Mouse (Mus musculus): ENCODE results near the gene Cacna1s. TPM values are rescaled to one million over a fixed set of nuclear protein-coding genes. Genes with fewer than 3 reads are reported as not detected.

Cacna1s gene
- total RNA-seq, 1 experiment, result 15.8 TPM

DNA sequence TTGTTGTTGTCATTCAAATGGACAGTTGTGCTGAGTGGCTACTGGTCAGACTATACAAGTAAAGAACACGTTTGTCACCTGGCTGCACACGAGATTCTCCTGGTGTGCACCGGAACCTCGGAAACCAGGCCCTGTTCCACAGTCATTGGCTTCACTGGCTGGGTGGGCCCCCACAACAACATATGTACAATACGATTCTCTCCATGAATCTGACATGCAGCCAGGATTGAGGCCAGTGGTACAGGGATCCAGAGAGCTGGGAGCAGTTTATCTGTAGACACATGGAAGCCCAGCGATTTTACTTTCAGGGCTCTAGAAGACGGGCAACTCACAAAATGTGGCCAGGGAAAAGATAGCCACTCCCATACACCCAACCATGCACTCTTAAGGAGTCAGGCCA, 51.1 kb downstream of the Cacna1s start:
- no peak overlapping the region for H3K27ac ChIP-seq (ENCODE audit: insufficient read depth, low read depth, low read length, poor library complexity, severe bottlenecking)
- in situ Hi-C loops (cut with MboI; ENCODE audit: low sequenced_read_pairs in 2 of 2, unreplicated experiment in 2 of 2), result no loop called here
- no peak overlapping the region for H3K4me3 ChIP-seq (ENCODE audit: insufficient read depth in 1 of 2, low read depth in 1 of 2, low read length in 2 of 2, poor library complexity in 1 of 2, severe bottlenecking in 1 of 2)
- H3K9me3 ChIP-seq (ENCODE audit: control insufficient read depth, insufficient read depth, low read depth, low read length), result no peaks in the 10 kb centered on the region
- no peak overlapping the region for H3K9ac ChIP-seq (ENCODE audit: insufficient read depth, low read depth, low read length, poor library complexity, severe bottlenecking)
- DNase-seq (ENCODE audit: low read depth, low spot score), result no peak
- no peaks in the 10 kb centered on the region for H3K36me3 ChIP-seq (ENCODE audit: control insufficient read depth, insufficient read depth, low read length, poor library complexity, severe bottlenecking)
- H3K4me1 ChIP-seq (ENCODE audit: control insufficient read depth in 2 of 2, insufficient read depth in 2 of 2, low read length in 2 of 2, poor library complexity in 1 of 2), result peaks cover 0 to 6% of the 10 kb centered on the region in 2 experiments; a peak in 1 of 4 replicates
- TF ChIP-seq HCFC1 (IDR thresholded peaks at IDR 0.05; ENCODE audit: borderline replicate concordance, insufficient read depth, low read length), result no peak
- TF ChIP-seq ZNF384 (IDR thresholded peaks at IDR 0.05; ENCODE audit: low read depth, low read length), result no peak
- no peak for TF ChIP-seq ZC3H11A (IDR thresholded peaks at IDR 0.05; ENCODE audit: borderline replicate concordance, low read depth, low read length)
- no peak for TF ChIP-seq MAFK (IDR thresholded peaks at IDR 0.05; ENCODE audit: insufficient read depth, low read depth, low read length)
- no peak for TF ChIP-seq CHD2 (IDR thresholded peaks at IDR 0.05; ENCODE audit: low read depth, low read length)

DNA sequence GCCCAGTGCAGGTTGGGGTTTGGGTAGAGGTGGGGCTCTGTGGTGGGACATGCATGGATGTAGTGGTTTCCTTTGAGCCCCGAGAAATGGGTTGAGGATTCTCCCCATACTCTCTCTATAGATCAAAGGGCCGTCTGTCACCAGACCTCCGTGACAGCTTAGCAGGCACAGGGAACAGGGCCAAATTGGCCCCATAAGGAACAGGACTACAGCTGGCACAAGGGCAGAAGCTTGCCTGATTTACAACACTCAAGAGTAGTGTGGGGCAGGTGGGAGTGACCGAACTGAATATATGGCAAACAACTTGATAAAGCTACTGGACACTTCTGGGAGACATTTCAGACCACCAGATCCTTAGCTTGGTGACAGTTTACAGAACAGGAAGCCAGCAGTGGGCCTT, 52.2 kb downstream of the Cacna1s start:
- in situ Hi-C loops (cut with MboI; ENCODE audit: low sequenced_read_pairs in 2 of 2, unreplicated experiment in 2 of 2), result no loop called here
- no peak overlapping the region for H3K27ac ChIP-seq (ENCODE audit: insufficient read depth, low read depth, low read length, poor library complexity, severe bottlenecking)
- H3K4me1 ChIP-seq (ENCODE audit: control insufficient read depth in 2 of 2, insufficient read depth in 2 of 2, low read length in 2 of 2, poor library complexity in 1 of 2), result peaks cover 0 to 6% of the 10 kb centered on the region in 2 experiments; a peak in 1 of 4 replicates
- H3K4me3 ChIP-seq (ENCODE audit: insufficient read depth in 1 of 2, low read depth in 1 of 2, low read length in 2 of 2, poor library complexity in 1 of 2, severe bottlenecking in 1 of 2), result no peak overlapping the region
- H3K36me3 ChIP-seq (ENCODE audit: control insufficient read depth, insufficient read depth, low read length, poor library complexity, severe bottlenecking), result no peaks in the 10 kb centered on the region
- DNase-seq (ENCODE audit: low read depth, low spot score), result no peak
- TF ChIP-seq HCFC1 (IDR thresholded peaks at IDR 0.05; ENCODE audit: borderline replicate concordance, insufficient read depth, low read length) (no peak), MAFK (IDR thresholded peaks at IDR 0.05; ENCODE audit: insufficient read depth, low read depth, low read length) (no peak), CHD2 (IDR thresholded peaks at IDR 0.05; ENCODE audit: low read depth, low read length) (no peak), ZC3H11A (IDR thresholded peaks at IDR 0.05; ENCODE audit: borderline replicate concordance, low read depth, low read length) (no peak), ZNF384 (IDR thresholded peaks at IDR 0.05; ENCODE audit: low read depth, low read length) (no peak)
- no peak overlapping the region for H3K9ac ChIP-seq (ENCODE audit: insufficient read depth, low read depth, low read length, poor library complexity, severe bottlenecking)
- no peaks in the 10 kb centered on the region for H3K9me3 ChIP-seq (ENCODE audit: control insufficient read depth, insufficient read depth, low read depth, low read length)

DNA sequence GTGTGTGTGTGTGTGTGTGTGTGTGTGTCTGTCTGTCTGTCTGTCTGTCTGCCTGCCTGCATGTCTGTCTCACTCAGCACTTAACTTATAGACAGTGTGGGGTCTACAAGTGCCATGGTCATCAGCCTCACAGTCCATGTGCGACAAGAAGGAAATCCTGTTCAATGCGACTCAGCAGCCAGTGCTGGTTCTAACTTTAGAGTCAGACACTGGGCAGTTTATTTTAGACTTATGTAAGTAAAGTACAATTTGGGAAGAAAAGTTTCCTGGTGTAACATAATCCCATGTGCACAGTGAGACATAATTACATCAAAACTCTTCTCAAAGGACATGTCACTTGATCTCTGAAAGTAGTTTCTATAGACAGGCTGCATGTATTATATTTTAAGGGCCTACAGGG, 56.9 kb downstream of the Cacna1s start:
- in situ Hi-C loops (cut with MboI; ENCODE audit: low sequenced_read_pairs in 2 of 2, unreplicated experiment in 2 of 2), result no loop called here

DNA sequence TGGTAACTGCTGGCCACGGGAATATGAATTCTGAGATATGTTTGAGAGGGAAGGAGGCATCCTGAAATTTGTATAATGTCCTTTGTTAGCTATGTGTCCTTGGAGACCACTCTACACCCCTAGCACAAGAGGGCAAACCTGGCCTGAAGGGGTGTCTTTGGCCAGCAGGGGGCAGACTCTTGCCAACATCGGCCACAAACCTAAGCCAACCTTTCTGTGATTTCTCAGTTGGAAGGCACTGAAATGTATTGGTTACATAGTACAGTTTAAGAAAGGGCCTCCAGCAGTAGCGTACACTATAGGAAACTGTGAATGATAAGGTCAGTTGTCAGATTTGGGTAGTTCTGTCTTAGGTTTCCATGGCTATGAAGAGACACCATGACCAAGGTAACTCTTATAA, 63.6 kb downstream of the Cacna1s start:
- Histone ChIP-seq H3K4me1 (ENCODE audit: control insufficient read depth in 2 of 2, insufficient read depth in 2 of 2, low read length in 2 of 2, poor library complexity in 1 of 2) (peaks cover 0 to 2% of the 10 kb centered on the region in 2 experiments; a peak in 1 of 4 replicates), H3K36me3 (ENCODE audit: control insufficient read depth, insufficient read depth, low read length, poor library complexity, severe bottlenecking) (no peaks in the 10 kb centered on the region), H3K9ac (ENCODE audit: insufficient read depth, low read depth, low read length, poor library complexity, severe bottlenecking) (no peak overlapping the region), H3K27ac (ENCODE audit: insufficient read depth, low read depth, low read length, poor library complexity, severe bottlenecking) (no peak overlapping the region), H3K9me3 (ENCODE audit: control insufficient read depth, insufficient read depth, low read depth, low read length) (no peaks in the 10 kb centered on the region), H3K4me3 (ENCODE audit: insufficient read depth in 1 of 2, low read depth in 1 of 2, low read length in 2 of 2, poor library complexity in 1 of 2, severe bottlenecking in 1 of 2) (no peak overlapping the region)
- DNase-seq (ENCODE audit: low read depth, low spot score), result no peak
- in situ Hi-C loops (cut with MboI; ENCODE audit: low sequenced_read_pairs in 2 of 2, unreplicated experiment in 2 of 2), result no loop called here
- no peak for TF ChIP-seq ZC3H11A (IDR thresholded peaks at IDR 0.05; ENCODE audit: borderline replicate concordance, low read depth, low read length)
- TF ChIP-seq MAFK (IDR thresholded peaks at IDR 0.05; ENCODE audit: insufficient read depth, low read depth, low read length), result no peak
- no peak for TF ChIP-seq ZNF384 (IDR thresholded peaks at IDR 0.05; ENCODE audit: low read depth, low read length)
- no peak for TF ChIP-seq HCFC1 (IDR thresholded peaks at IDR 0.05; ENCODE audit: borderline replicate concordance, insufficient read depth, low read length)
- TF ChIP-seq CHD2 (IDR thresholded peaks at IDR 0.05; ENCODE audit: low read depth, low read length), result no peak

More for the DNA sequence above, 56.9 kb downstream of the Cacna1s start:
- H3K4me1 ChIP-seq (ENCODE audit: control insufficient read depth in 2 of 2, insufficient read depth in 2 of 2, low read length in 2 of 2, poor library complexity in 1 of 2), result peaks cover 0 to 6% of the 10 kb centered on the region in 2 experiments; a peak in 1 of 4 replicates
- no peaks in the 10 kb centered on the region for H3K36me3 ChIP-seq (ENCODE audit: control insufficient read depth, insufficient read depth, low read length, poor library complexity, severe bottlenecking)
- H3K27ac ChIP-seq (ENCODE audit: insufficient read depth, low read depth, low read length, poor library complexity, severe bottlenecking), result no peak overlapping the region
- no peaks in the 10 kb centered on the region for H3K9me3 ChIP-seq (ENCODE audit: control insufficient read depth, insufficient read depth, low read depth, low read length)
- no peak overlapping the region for H3K9ac ChIP-seq (ENCODE audit: insufficient read depth, low read depth, low read length, poor library complexity, severe bottlenecking)
- no peak overlapping the region for H3K4me3 ChIP-seq (ENCODE audit: insufficient read depth in 1 of 2, low read depth in 1 of 2, low read length in 2 of 2, poor library complexity in 1 of 2, severe bottlenecking in 1 of 2)
- no peak for TF ChIP-seq ZC3H11A (IDR thresholded peaks at IDR 0.05; ENCODE audit: borderline replicate concordance, low read depth, low read length)
- no peak for TF ChIP-seq CHD2 (IDR thresholded peaks at IDR 0.05; ENCODE audit: low read depth, low read length)
- TF ChIP-seq MAFK (IDR thresholded peaks at IDR 0.05; ENCODE audit: insufficient read depth, low read depth, low read length), result no peak
- no peak for TF ChIP-seq HCFC1 (IDR thresholded peaks at IDR 0.05; ENCODE audit: borderline replicate concordance, insufficient read depth, low read length)
- TF ChIP-seq ZNF384 (IDR thresholded peaks at IDR 0.05; ENCODE audit: low read depth, low read length), result no peak
- DNase-seq (ENCODE audit: low read depth, low spot score), result no peak

DNA sequence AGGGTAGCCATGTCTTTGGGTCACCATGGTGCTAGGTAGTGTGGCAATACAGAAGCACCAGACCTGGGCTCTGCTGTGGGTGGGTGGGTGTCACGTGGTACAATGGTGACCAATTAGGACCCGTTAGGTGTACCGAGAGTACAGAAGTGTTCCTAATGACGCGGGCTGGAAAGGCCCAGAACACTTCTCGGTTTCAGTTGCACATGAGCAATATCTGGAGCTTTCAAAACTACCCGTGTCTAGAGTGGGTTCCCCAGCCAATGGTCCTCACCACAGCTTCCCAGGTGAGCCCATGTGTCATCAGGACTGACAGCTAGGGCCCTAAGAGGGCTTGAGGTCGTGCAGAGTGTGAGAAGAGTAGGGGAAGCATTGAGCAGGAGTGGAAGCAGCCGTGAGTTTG, 64.5 kb downstream of the Cacna1s start:
- H3K4me3 ChIP-seq (ENCODE audit: insufficient read depth in 1 of 2, low read depth in 1 of 2, low read length in 2 of 2, poor library complexity in 1 of 2, severe bottlenecking in 1 of 2), result no peak overlapping the region
- H3K9me3 ChIP-seq (ENCODE audit: control insufficient read depth, insufficient read depth, low read depth, low read length), result no peaks in the 10 kb centered on the region
- no peak for DNase-seq (ENCODE audit: low read depth, low spot score)
- H3K4me1 ChIP-seq (ENCODE audit: control insufficient read depth in 2 of 2, insufficient read depth in 2 of 2, low read length in 2 of 2, poor library complexity in 1 of 2), result peaks cover 0 to 2% of the 10 kb centered on the region in 2 experiments; a peak in 1 of 4 replicates
- no peaks in the 10 kb centered on the region for H3K36me3 ChIP-seq (ENCODE audit: control insufficient read depth, insufficient read depth, low read length, poor library complexity, severe bottlenecking)
- TF ChIP-seq ZC3H11A (IDR thresholded peaks at IDR 0.05; ENCODE audit: borderline replicate concordance, low read depth, low read length) (no peak), ZNF384 (IDR thresholded peaks at IDR 0.05; ENCODE audit: low read depth, low read length) (no peak), HCFC1 (IDR thresholded peaks at IDR 0.05; ENCODE audit: borderline replicate concordance, insufficient read depth, low read length) (no peak), CHD2 (IDR thresholded peaks at IDR 0.05; ENCODE audit: low read depth, low read length) (no peak), MAFK (IDR thresholded peaks at IDR 0.05; ENCODE audit: insufficient read depth, low read depth, low read length) (no peak)
- in situ Hi-C loops (cut with MboI; ENCODE audit: low sequenced_read_pairs in 2 of 2, unreplicated experiment in 2 of 2), result no loop called here
- H3K27ac ChIP-seq (ENCODE audit: insufficient read depth, low read depth, low read length, poor library complexity, severe bottlenecking), result no peak overlapping the region
- H3K9ac ChIP-seq (ENCODE audit: insufficient read depth, low read depth, low read length, poor library complexity, severe bottlenecking), result no peak overlapping the region

All from ES-E14 (cell line).